Mouse (Mus musculus): ENCODE data around the gene Srebf1.

The Srebf1 gene

GRCm38 (mm10) chr11:60206207-60206606 lies 16.2 kb downstream of the Srebf1 start:
- DNase-seq (ENCODE audit: inconsistent ontology term) = no peak

DNA sequence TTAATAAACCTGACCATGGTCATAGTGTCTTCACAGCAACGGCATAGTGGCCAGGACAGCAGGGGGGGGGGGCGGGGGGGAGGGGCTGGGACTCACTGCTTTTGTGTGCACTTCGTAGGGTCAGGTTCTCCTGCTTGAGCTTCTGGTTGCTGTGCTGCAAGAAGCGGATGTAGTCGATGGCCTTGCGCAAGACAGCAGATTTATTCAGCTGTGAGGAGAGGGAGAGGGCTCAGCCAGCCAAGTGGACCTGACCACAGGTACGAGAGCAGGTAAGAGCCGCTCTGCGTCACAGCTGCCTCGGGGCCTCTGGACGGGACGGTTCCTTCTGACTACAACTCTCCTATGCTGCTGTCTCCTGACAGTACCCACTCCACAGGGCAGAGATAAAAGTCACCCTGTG lies 17.4 kb downstream of the Srebf1 start:
- DNase-seq (ENCODE audit: inconsistent ontology term) = no peak

- DNase-seq (ENCODE audit: inconsistent ontology term) = no peak
Observed at GRCm38 (mm10) chr11:60202710-60203638, 19.4 kb downstream of the Srebf1 start.

- no peak for DNase-seq (ENCODE audit: inconsistent ontology term)
Observed at GRCm38 (mm10) chr11:60200384-60200783, 22.0 kb downstream of the Srebf1 start.

GRCm38 (mm10) chr11:60199702-60200184 lies 22.6 kb downstream of the Srebf1 start:
- DNase-seq (ENCODE audit: inconsistent ontology term) = peak; percentile 89

- DNase-seq (ENCODE audit: inconsistent ontology term) = no peak
Observed at GRCm38 (mm10) chr11:60198651-60199050, 23.7 kb downstream of the Srebf1 start.

DNA sequence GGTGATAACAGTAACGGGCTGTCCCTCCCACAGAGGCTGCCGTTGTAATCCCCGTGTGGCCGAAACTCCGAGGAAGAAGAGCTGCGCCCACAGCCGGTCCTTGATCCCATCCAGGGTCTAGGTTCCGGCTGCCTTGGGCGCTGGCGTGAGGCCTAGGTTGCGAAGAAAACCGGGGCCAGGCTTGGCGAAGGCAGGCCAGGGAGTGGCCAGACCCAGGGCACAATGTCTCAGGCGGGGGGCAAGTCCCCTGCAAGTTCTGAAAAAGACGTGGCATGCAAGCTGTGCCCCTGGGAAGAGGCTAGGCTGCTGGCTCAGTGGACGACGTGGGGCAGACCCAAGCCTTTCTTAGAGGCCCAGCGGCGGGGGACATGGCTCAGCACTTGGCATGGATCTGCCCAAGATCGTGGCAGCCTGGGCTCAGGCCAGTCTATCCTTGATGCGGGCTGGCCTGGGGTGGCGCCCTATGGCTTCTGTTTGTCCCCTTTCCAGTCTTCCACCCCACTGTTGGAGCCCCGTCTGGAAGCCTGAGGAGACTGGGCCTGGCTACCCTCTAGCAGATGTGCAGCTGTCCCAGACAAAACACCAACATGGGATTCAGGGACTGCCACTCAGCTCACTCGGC lies 24.3 kb downstream of the Srebf1 start:
- no peak for DNase-seq (ENCODE audit: inconsistent ontology term)

DNA sequence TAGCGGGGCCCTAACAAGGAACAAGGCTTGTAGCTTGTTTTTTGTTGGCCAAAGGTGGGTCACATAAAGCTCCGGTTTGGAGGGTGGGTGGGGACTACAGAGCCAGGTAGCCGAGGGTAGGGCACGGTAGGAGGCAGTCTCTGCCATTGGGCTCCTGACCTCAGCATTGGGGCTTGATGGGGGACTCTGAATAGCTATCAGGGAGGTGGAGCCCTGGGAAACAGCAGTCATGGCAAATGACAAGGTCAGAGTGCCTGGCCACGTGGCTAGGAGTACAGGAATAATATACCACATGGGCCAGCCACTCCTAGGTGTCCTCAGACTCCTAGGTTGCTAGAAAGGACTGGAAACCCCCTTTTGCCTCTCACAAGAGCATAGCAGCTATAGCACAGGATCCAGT lies 26.0 kb downstream of the Srebf1 start:
- DNase-seq (ENCODE audit: inconsistent ontology term) = no peak

DNA sequence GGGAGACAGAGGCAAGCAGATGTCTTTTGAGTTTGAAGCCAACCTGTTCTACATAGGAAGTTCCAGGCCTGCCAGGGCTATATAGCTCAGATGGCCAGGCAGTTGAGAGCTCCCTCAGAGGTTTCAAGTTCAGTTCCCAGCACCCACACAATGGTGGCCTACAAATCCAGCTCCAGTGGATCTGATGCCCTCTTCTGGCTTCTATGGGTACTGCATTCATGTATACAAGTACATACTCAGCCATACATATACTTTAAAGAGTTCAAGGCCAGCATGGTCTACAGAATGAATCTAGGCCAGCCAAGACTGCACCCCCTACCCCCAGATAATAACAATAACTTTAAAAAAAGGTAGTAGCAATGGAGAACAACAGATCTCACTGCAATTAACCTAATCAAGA lies 27.3 kb downstream of the Srebf1 start:
- DNase-seq (ENCODE audit: inconsistent ontology term) = no peak

- DNase-seq (ENCODE audit: inconsistent ontology term) = no peak
Observed at GRCm38 (mm10) chr11:60193556-60193955, 28.8 kb downstream of the Srebf1 start.

- no peak for DNase-seq (ENCODE audit: inconsistent ontology term)
Observed at GRCm38 (mm10) chr11:60192534-60192933, 29.8 kb downstream of the Srebf1 start.

- DNase-seq (ENCODE audit: inconsistent ontology term) = no peak
Observed at GRCm38 (mm10) chr11:60190055-60190641, 32.2 kb downstream of the Srebf1 start.

DNA sequence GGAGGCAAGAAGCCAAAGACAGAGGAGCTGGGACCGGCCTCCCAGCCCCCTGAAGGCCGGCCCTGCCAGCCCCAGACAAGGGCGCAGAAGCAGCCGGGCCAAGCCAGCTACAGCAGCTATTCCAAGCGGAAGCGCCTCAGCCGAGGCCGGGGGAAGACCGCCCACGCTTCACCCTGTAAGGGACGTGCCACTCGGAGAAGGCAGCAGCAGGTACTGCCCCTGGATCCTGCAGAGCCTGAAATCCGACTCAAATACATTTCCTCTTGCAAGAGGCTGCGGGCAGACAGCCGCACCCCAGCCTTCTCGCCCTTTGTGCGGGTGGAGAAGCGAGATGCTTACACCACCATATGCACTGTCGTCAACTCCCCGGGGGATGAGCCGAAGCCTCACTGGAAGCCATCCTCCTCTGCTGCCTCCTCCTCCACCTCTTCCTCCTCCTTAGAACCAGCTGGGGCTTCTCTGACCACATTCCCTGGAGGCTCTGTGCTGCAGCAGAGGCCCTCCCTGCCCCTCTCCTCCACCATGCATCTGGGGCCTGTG lies 32.8 kb downstream of the Srebf1 start:
- no peak for DNase-seq (ENCODE audit: inconsistent ontology term)

DNA sequence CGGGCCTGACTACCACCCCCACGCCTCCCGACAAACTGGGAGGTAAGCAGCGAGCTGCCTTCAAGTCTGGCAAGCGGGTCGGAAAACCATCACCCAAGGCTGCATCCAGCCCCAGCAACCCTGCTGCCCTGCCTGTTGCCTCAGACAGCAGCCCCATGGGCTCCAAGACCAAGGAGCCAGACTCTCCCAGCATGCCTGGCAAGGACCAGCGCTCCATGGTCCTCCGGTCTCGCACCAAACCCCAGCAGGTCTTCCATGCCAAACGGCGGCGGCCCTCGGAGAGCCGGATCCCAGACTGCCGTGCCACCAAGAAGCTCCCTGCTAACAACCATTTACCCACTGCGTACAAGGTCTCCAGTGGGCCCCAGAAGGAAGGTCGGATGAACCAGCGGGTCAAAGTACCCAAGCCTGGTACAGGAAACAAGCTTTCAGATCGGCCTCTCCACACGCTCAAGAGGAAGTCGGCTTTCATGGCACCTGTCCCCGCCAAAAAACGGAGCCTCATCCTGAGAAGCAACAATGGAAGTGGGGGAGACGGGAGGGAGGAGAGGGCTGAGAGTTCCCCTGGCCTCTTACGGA lies 34.0 kb downstream of the Srebf1 start:
- no peak for DNase-seq (ENCODE audit: inconsistent ontology term)

- DNase-seq (ENCODE audit: inconsistent ontology term) = no peak
Observed at GRCm38 (mm10) chr11:60187070-60187469, 35.3 kb downstream of the Srebf1 start.

GRCm38 (mm10) chr11:60185396-60186231 lies 36.8 kb downstream of the Srebf1 start:
- no peak for DNase-seq (ENCODE audit: inconsistent ontology term)

DNA sequence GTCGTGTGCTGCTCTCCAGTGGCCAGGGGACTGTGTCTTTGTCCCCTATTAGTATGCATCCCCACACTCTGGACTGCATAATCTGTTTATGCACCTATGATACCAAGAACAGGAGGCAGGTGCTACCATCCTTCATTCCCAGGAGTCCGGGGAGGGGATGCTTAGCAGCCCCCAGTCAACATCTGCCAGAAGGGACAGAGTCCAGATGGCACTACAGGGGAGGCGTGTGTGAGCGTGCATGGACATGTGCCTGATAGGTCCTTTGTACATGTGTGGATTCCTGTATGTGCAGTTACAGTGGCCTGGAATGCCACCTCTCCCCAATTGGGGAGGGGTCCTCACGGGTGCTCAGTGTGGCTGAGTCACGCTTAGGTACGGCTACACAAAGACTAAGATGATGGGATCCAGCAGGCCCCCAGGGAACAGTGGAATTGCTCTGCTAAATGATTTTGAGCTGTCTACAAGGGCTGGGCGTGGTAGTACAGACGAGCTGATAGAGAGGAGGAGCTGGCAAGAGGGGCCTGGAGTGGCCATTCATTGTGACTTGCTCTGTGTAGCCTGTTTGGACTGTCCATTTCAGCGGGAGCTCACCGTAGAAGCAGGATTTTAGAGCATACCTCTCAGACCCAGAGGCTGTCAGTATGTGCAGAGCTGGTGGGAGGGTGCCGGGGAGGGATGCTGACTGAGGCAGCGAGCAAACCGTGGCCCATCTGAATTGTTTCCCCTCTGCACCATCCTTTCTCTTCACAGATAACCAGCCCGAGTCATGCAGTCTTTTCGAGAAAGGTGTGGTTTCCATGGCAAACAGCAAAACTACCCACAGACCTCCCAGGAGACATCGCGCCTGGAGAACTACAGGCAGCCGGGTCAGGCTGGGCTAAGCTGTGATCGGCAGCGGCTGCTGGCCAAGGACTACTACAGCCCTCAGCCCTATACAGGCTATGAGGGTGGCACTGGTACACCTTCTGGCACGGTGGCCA lies 37.7 kb downstream of the Srebf1 start:
- DNase-seq (ENCODE audit: inconsistent ontology term) = no peak

DNA sequence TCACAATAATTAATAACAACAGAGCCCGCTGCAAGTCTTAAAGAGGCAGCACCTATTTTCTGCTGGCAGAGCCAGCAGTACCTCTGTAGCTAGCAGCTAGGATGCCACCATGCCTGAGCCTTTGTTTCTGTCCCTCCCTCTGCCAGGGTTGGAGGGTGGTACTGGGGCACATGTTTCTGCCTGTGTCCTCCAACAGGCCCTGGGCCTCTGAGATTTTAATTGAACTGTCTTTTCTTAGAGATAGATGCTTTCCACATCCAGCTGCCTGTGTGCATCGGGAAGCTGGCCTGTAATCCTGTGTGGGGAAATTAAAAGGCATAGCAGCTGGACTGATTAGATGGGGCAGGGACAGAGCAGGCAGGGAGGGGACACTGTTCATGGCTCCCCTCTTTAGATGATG lies 39.6 kb downstream of the Srebf1 start:
- DNase-seq (ENCODE audit: inconsistent ontology term) = no peak

GRCm38 (mm10) chr11:60182116-60182670 lies 40.2 kb downstream of the Srebf1 start:
- DNase-seq (ENCODE audit: inconsistent ontology term) = peak; percentile 58

Measured in Muller cell, postnatal 12 days (primary cell).